Mouse (Mus musculus): ENCODE data around the gene Zfp831.

GRCm38 (mm10) chr2:174735270-174735669 is 91.9 kb downstream of the Zfp831 start:
- TF ChIP-seq CHD2 (IDR thresholded peaks at IDR 0.05; ENCODE audit: low read length) = no peak
- TF ChIP-seq EP300 (IDR thresholded peaks at IDR 0.05; ENCODE audit: low read depth in 1 of 2, low read length in 2 of 2) = no peak
- no peak for TF ChIP-seq MAX (IDR thresholded peaks at IDR 0.05; ENCODE audit: low read length)
- no peak for TF ChIP-seq RAD21 (IDR thresholded peaks at IDR 0.05; ENCODE audit: low read depth, low read length)
- TF ChIP-seq CTCF (IDR thresholded peaks at IDR 0.05 in 2 of 3, conservative IDR thresholded peaks at IDR 0.05 in 1 of 3; ENCODE audit: control insufficient read depth in 1 of 3, insufficient read depth in 1 of 3, low read depth in 2 of 3, low read length in 3 of 3, poor library complexity in 1 of 3, severe bottlenecking in 1 of 3) = no peak
- TF ChIP-seq USF1 (IDR thresholded peaks at IDR 0.05; ENCODE audit: low read depth, low read length) = no peak
- TF ChIP-seq POLR2A (IDR thresholded peaks at IDR 0.05; ENCODE audit: control insufficient read depth in 1 of 2, insufficient read depth in 1 of 2, low read depth in 1 of 2, low read length in 2 of 2, poor library complexity in 1 of 2) = no peak
- no peak for TF ChIP-seq TAL1 (IDR thresholded peaks at IDR 0.05; ENCODE audit: low read length)
- no peak for TF ChIP-seq MXI1 (IDR thresholded peaks at IDR 0.05; ENCODE audit: low read depth, low read length)
- TF ChIP-seq MAZ (IDR thresholded peaks at IDR 0.05; ENCODE audit: low read depth, low read length) = no peak
